ENCODE assay signal across 8 mouse cellular contexts in genomic region chr12:110377734-110378133, GRCm38 (mm10).
DNase-seq lines count a peak whose midpoint lies in the region; ATAC-seq and TF ChIP-seq lines count a peak whose summit lies in the region.

No protein-coding gene starts in this region.

- H3K79me2 ChIP-seq in heart, adult 2 months (replicated peaks; ENCODE audit: control insufficient read depth, insufficient read depth, low read length), result no peaks in the 10 kb centered on the region

- no peak overlapping the region for H3K9ac ChIP-seq in heart, adult 2 months (ENCODE audit: low read depth, low read length)
- H3K9ac ChIP-seq in heart, embryonic 12.5 days, result no peak overlapping the region
- H3K9ac ChIP-seq in midbrain, embryonic 13.5 days (replicated peaks), result no peak overlapping the region

- no peak for TF ChIP-seq POLR2A in heart, adult 2 months (IDR thresholded peaks at IDR 0.05; ENCODE audit: insufficient read depth, low read depth, low read length)
- TF ChIP-seq POLR2A in testis, adult 2 months (IDR thresholded peaks at IDR 0.05; ENCODE audit: control insufficient read depth, low read depth, low read length), result no peak

- intact Hi-C loops in heart, adult 2 months (cut with DNase I), result loop anchor here (10.0 kb wide), 2 partner anchors 373 to 543 kb away; no protein-coding TSS in a partner anchor

- ATAC-seq in heart, embryonic 12.5 days (ENCODE audit: insufficient number of reproducible peaks, low FRiP score), result no peak
- ATAC-seq in midbrain, embryonic 13.5 days, result no peak

- no peaks in the 10 kb centered on the region for H3K36me3 ChIP-seq in heart, adult 2 months (ENCODE audit: control insufficient read depth, insufficient read depth, low read length)
- no peaks in the 10 kb centered on the region for H3K36me3 ChIP-seq in heart, embryonic 12.5 days
- no peaks in the 10 kb centered on the region for H3K36me3 ChIP-seq in testis, adult 2 months (ENCODE audit: control insufficient read depth, insufficient read depth, low read length)
- H3K36me3 ChIP-seq in midbrain, embryonic 13.5 days, result no peaks in the 10 kb centered on the region

- no peak overlapping the region for H3K4me2 ChIP-seq in heart, embryonic 12.5 days
- no peak overlapping the region for H3K4me2 ChIP-seq in midbrain, embryonic 13.5 days (replicated peaks)

- H3K4me3 ChIP-seq in heart, adult 2 months, result no peak overlapping the region
- no peak overlapping the region for H3K4me3 ChIP-seq in heart, embryonic 12.5 days
- no peak overlapping the region for H3K4me3 ChIP-seq in testis, adult 2 months (ENCODE audit: control insufficient read depth, low read depth, low read length)
- H3K4me3 ChIP-seq in midbrain, embryonic 13.5 days (replicated peaks), result no peak overlapping the region

- peak; percentile 63 for TF ChIP-seq CTCF in heart, adult 2 months (IDR thresholded peaks at IDR 0.05)
- peak; percentile 93 for TF ChIP-seq CTCF in testis, adult 2 months (IDR thresholded peaks at IDR 0.05; ENCODE audit: control insufficient read depth, insufficient read depth, insufficient replicate concordance, low read depth, low read length)

- H3K4me1 ChIP-seq in heart, adult 2 months (ENCODE audit: control insufficient read depth, insufficient read depth, low read length), result no peaks in the 10 kb centered on the region
- peaks cover 16% of the 10 kb centered on the region for H3K4me1 ChIP-seq in heart, embryonic 12.5 days (replicated peaks)
- H3K4me1 ChIP-seq in testis, adult 2 months (ENCODE audit: control insufficient read depth, insufficient read depth, low read length), result peaks cover 8% of the 10 kb centered on the region
- peaks cover 55% of the 10 kb centered on the region for H3K4me1 ChIP-seq in midbrain, embryonic 13.5 days (replicated peaks)

- no peak for DNase-seq in heart, adult 2 months
- peak; percentile 24 for DNase-seq in ovary, postnatal 14 days (ENCODE audit: low spot score)
- no peak for DNase-seq in ovary, postnatal 10 days (ENCODE audit: low spot score)
- peak; percentile 69 for DNase-seq in adrenal gland, adult 2 months
- DNase-seq in kidney, postnatal 36 days, result peak; percentile 19 to 74

- 60% methylated on average over 10 of the region's 10 CpGs for WGBS in heart, adult 2 months
- 60% methylated on average over 10 of the region's 10 CpGs for WGBS in heart, embryonic 12.5 days
- 35% methylated on average over 10 of the region's 10 CpGs for WGBS in midbrain, embryonic 13.5 days

- H3K9me3 ChIP-seq in heart, embryonic 12.5 days (replicated peaks), result no peaks in the 10 kb centered on the region
- no peaks in the 10 kb centered on the region for H3K9me3 ChIP-seq in midbrain, embryonic 13.5 days

- no peak for TF ChIP-seq EP300 in heart, adult 2 months (IDR thresholded peaks at IDR 0.05; ENCODE audit: insufficient read depth, low read depth, low read length)

- H3K27ac ChIP-seq in heart, adult 2 months, result no peak overlapping the region
- H3K27ac ChIP-seq in heart, embryonic 12.5 days (ENCODE audit: poor library complexity, severe bottlenecking), result no peak overlapping the region
- H3K27ac ChIP-seq in testis, adult 2 months (ENCODE audit: control insufficient read depth, insufficient read depth, low read depth, low read length), result no peak overlapping the region
- H3K27ac ChIP-seq in midbrain, embryonic 13.5 days, result no peak overlapping the region

- no peaks in the 10 kb centered on the region for H3K27me3 ChIP-seq in heart, adult 2 months (ENCODE audit: control insufficient read depth, insufficient read depth, low read length)
- peaks cover 45% of the 10 kb centered on the region for H3K27me3 ChIP-seq in heart, embryonic 12.5 days (replicated peaks)
- H3K27me3 ChIP-seq in testis, adult 2 months (ENCODE audit: control insufficient read depth, insufficient read depth, low read length), result no peaks in the 10 kb centered on the region
- peaks cover 35% of the 10 kb centered on the region for H3K27me3 ChIP-seq in midbrain, embryonic 13.5 days

Comparison
In these comparisons a context has a peak if more than half of its experiments do, and no peak if none do; other contexts are left out.
1. DNase-seq: peak in ovary, postnatal 14 days (single experiment), adrenal gland, adult 2 months (single experiment) and kidney, postnatal 36 days (2 of 2); none in heart, adult 2 months (0 of 2) and ovary, postnatal 10 days (single experiment).